Mouse (Mus musculus): ENCODE measurements around the gene Gm6358. TPM values are rescaled to one million over a fixed set of nuclear protein-coding genes. Genes with fewer than 3 reads are reported as not detected.
"Not testable (repeated sequence)": the region's sequence is repeated elsewhere in the genome, so short reads cannot be mapped to it uniquely, and the experiment has no call there.

The Gm6358 gene
- not detected in 2 replicates for polyA plus RNA-seq (2015; fragmentation: Nextera tagmentation; extraction: Ambion mirVana)

GRCm38 (mm10) chr16:89140551-89140950 is at the start of gene Gm6358:
TSS of gene Gm6358 (plus strand) at chr16:89140851.
- no peak within 1 kb of the TSS for H3K9ac ChIP-seq (replicated peaks; ENCODE audit: low read length)
- 97% methylated on average over 1 of the region's 1 CpGs for WGBS

GRCm38 (mm10) chr16:89150786-89151185 is 10.1 kb downstream of the Gm6358 start, which contains the start of gene Gm10061:
TSS of gene Gm10061 (plus strand) at chr16:89151086.
- Histone ChIP-seq H3K4me3 (ENCODE audit: low read length) (no peak within 1 kb of the TSS), H3K4me1 (ENCODE audit: insufficient read depth, low read length) (no peaks in the 10 kb centered on the region), H3K36me3 (ENCODE audit: insufficient read depth, low read length) (no peaks in the 10 kb centered on the region), H3K27ac (ENCODE audit: low read length) (no peak within 1 kb of the TSS), H3K27me3 (ENCODE audit: insufficient read depth, low read length) (no peaks in the 10 kb centered on the region), H3K9me3 (ENCODE audit: low read length) (0 out of 2 replicates have a peak, but pooled peaks cover 7% of the 10 kb centered on the region), H3K4me2 (replicated peaks; ENCODE audit: low read depth, low read length) (no peak within 1 kb of the TSS), H3K9ac (replicated peaks; ENCODE audit: low read length) (no peak within 1 kb of the TSS)
- WGBS = 100% methylated on average over 1 of the region's 1 CpGs
- no peak for ATAC-seq (ENCODE audit: low FRiP score, low TSS enrichment)

More at GRCm38 (mm10) chr16:89140551-89140950, at the start of gene Gm6358:
- Histone ChIP-seq H3K4me1 (ENCODE audit: insufficient read depth, low read length) (no peaks in the 10 kb centered on the region), H3K27ac (ENCODE audit: low read length) (no peak within 1 kb of the TSS), H3K4me3 (ENCODE audit: low read length) (no peak within 1 kb of the TSS), H3K27me3 (ENCODE audit: insufficient read depth, low read length) (no peaks in the 10 kb centered on the region), H3K9me3 (ENCODE audit: low read length) (no peaks in the 10 kb centered on the region), H3K36me3 (ENCODE audit: insufficient read depth, low read length) (no peaks in the 10 kb centered on the region), H3K4me2 (replicated peaks; ENCODE audit: low read depth, low read length) (no peak within 1 kb of the TSS)
- no peak for ATAC-seq (ENCODE audit: low FRiP score, low TSS enrichment)

DNA sequence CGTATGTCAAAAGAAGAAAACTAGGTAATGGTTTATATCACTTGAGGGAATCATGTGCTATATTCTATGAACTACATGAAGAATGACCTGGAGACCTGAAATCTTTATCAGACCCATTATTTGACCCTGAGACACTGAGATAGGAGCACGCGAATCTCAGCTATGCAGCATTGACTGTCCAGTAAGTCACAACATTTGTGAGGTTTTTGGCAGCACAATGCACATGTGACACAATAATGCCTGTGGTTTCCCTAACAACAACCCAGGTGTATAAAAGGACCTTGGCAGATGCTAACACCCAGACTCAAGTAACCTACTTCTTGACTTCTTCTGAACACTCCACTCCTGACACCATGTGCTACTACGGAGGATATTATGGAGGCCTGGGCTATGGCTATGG is 17.0 kb downstream of the Gm6358 start, which contains the start of gene Gm9789:
Gene Gm9789, plus strand, starts transcription at position 301 of the 400 bp plus-strand sequence.
- Histone ChIP-seq H3K4me3 (ENCODE audit: low read length) (no peak within 1 kb of the TSS), H3K27ac (ENCODE audit: low read length) (no peak within 1 kb of the TSS), H3K36me3 (ENCODE audit: insufficient read depth, low read length) (no peaks in the 10 kb centered on the region), H3K4me2 (replicated peaks; ENCODE audit: low read depth, low read length) (no peak within 1 kb of the TSS), H3K9me3 (ENCODE audit: low read length) (no peaks in the 10 kb centered on the region), H3K9ac (replicated peaks; ENCODE audit: low read length) (no peak within 1 kb of the TSS), H3K27me3 (ENCODE audit: insufficient read depth, low read length) (no peaks in the 10 kb centered on the region), H3K4me1 (ENCODE audit: insufficient read depth, low read length) (no peaks in the 10 kb centered on the region)
- WGBS = 78% methylated on average over 4 of the region's 4 CpGs
- no peak for ATAC-seq (ENCODE audit: low FRiP score, low TSS enrichment)

DNA sequence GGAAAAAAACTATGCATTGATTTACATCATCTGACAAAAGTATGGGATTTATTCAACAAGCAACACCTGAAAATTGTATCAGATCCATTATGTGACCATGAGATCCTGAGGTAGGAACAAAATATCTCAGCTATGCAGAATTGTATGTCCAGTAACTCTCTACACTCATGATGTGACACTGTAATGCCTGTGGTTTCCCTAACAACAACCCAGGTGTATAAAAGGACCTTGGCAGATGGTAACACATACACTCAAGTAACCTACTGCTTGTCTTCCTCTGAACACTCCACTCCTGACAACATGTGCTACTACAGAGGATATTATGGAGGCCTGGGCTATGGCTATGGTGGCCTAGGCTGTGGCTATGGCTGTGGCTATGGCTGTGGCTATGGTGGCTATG is 28.5 kb downstream of the Gm6358 start, which contains the start of gene Gm7735:
Gene Gm7735, plus strand, starts transcription at position 301 of the 400 bp plus-strand sequence.
- H3K27ac ChIP-seq (ENCODE audit: low read length); H3K4me1 ChIP-seq (ENCODE audit: insufficient read depth, low read length); H3K4me2 ChIP-seq (replicated peaks; ENCODE audit: low read depth, low read length); H3K9me3 ChIP-seq (ENCODE audit: low read length); H3K4me3 ChIP-seq (ENCODE audit: low read length); H3K36me3 ChIP-seq (ENCODE audit: insufficient read depth, low read length); ATAC-seq (ENCODE audit: low FRiP score, low TSS enrichment); H3K27me3 ChIP-seq (ENCODE audit: insufficient read depth, low read length); H3K9ac ChIP-seq (replicated peaks; ENCODE audit: low read length): not testable (repeated sequence)

GRCm38 (mm10) chr16:89174435-89174834 is 33.8 kb downstream of the Gm6358 start, which contains the start of gene 1110057P08Rik:
TSS of gene 1110057P08Rik (plus strand) at chr16:89174735.
- Histone ChIP-seq H3K36me3 (ENCODE audit: insufficient read depth, low read length) (no peaks in the 10 kb centered on the region), H3K4me2 (replicated peaks; ENCODE audit: low read depth, low read length) (no peak within 1 kb of the TSS), H3K4me1 (ENCODE audit: insufficient read depth, low read length) (no peaks in the 10 kb centered on the region), H3K4me3 (ENCODE audit: low read length) (no peak within 1 kb of the TSS), H3K9ac (replicated peaks; ENCODE audit: low read length) (no peak within 1 kb of the TSS), H3K27me3 (ENCODE audit: insufficient read depth, low read length) (no peaks in the 10 kb centered on the region), H3K9me3 (ENCODE audit: low read length) (no peaks in the 10 kb centered on the region), H3K27ac (ENCODE audit: low read length) (no peak within 1 kb of the TSS)
- ATAC-seq (ENCODE audit: low FRiP score, low TSS enrichment) = no peak
- 83% methylated on average over 2 of the region's 2 CpGs for WGBS

DNA sequence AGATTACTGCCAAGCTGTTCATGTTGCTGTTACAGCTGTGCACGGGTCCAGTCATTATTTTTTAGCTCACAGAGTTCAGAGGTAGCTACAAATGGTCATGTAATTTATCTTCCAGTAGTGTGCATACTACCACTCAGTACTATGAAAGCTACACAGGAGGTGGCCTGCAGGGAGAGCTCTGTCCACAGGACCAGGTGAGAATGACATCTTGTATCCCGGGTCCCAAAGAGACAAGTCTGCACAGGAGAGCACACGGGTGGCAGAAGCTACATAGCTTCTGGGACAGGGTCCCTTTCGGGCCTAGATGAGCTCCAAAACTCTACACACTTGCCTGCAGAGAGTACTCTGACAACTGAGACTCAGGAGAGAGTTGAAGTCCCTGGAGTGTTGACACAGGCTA is 48.0 kb downstream of the Gm6358 start:
- Histone ChIP-seq H3K4me3 (ENCODE audit: low read length) (no peak overlapping the region), H3K27me3 (ENCODE audit: insufficient read depth, low read length) (no peaks in the 10 kb centered on the region), H3K27ac (ENCODE audit: low read length) (no peak overlapping the region), H3K9me3 (ENCODE audit: low read length) (no peaks in the 10 kb centered on the region), H3K4me1 (ENCODE audit: insufficient read depth, low read length) (no peaks in the 10 kb centered on the region), H3K36me3 (ENCODE audit: insufficient read depth, low read length) (no peaks in the 10 kb centered on the region), H3K9ac (replicated peaks; ENCODE audit: low read length) (no peak overlapping the region), H3K4me2 (replicated peaks; ENCODE audit: low read depth, low read length) (no peak overlapping the region)
- 78% methylated on average over 4 of the region's 4 CpGs for WGBS
- ATAC-seq (ENCODE audit: low FRiP score, low TSS enrichment) = no peak

Other genes starting within 250 kb of the Gm6358 start
- gene Krtap19-5, start 244.4 kb upstream of the Gm6358 start, polyA plus RNA-seq (2015; fragmentation: Nextera tagmentation; extraction: Ambion mirVana) = not detected in 2 replicates
- gene Krtap19-9b, start 208.6 kb upstream of the Gm6358 start, polyA plus RNA-seq (2015; fragmentation: Nextera tagmentation; extraction: Ambion mirVana) = not detected in 2 replicates
- gene Krtap16-3, start 178.0 kb upstream of the Gm6358 start, polyA plus RNA-seq (2015; fragmentation: Nextera tagmentation; extraction: Ambion mirVana) = not detected in 2 replicates
- not detected in 2 replicates for gene Krtap22-2, start 130.1 kb upstream of the Gm6358 start, polyA plus RNA-seq (2015; fragmentation: Nextera tagmentation; extraction: Ambion mirVana)
- not detected in 2 replicates for gene Gm10229, start 125.6 kb upstream of the Gm6358 start, polyA plus RNA-seq (2015; fragmentation: Nextera tagmentation; extraction: Ambion mirVana)
- gene Krtap6-1, start 109.2 kb upstream of the Gm6358 start, polyA plus RNA-seq (2015; fragmentation: Nextera tagmentation; extraction: Ambion mirVana) = not detected in 2 replicates
- gene Gm10228, start 99.4 kb upstream of the Gm6358 start, polyA plus RNA-seq (2015; fragmentation: Nextera tagmentation; extraction: Ambion mirVana) = not detected in 2 replicates
- not detected in 2 replicates for gene Krtap6-5, start 93.0 kb upstream of the Gm6358 start, polyA plus RNA-seq (2015; fragmentation: Nextera tagmentation; extraction: Ambion mirVana)
- not detected in 2 replicates for gene 1110025L11Rik, start 76.8 kb upstream of the Gm6358 start, polyA plus RNA-seq (2015; fragmentation: Nextera tagmentation; extraction: Ambion mirVana)
- gene Krtap6-3, start 56.8 kb upstream of the Gm6358 start, polyA plus RNA-seq (2015; fragmentation: Nextera tagmentation; extraction: Ambion mirVana) = not detected in 2 replicates
- gene Gm10061, start 10.2 kb downstream of the Gm6358 start, polyA plus RNA-seq (2015; fragmentation: Nextera tagmentation; extraction: Ambion mirVana) = not detected in 2 replicates
- not detected in 2 replicates for gene Gm9789, start 17.1 kb downstream of the Gm6358 start, polyA plus RNA-seq (2015; fragmentation: Nextera tagmentation; extraction: Ambion mirVana)
- not detected in 2 replicates for gene Gm7735, start 28.6 kb downstream of the Gm6358 start, polyA plus RNA-seq (2015; fragmentation: Nextera tagmentation; extraction: Ambion mirVana)
- not detected in 2 replicates for gene 1110057P08Rik, start 33.9 kb downstream of the Gm6358 start, polyA plus RNA-seq (2015; fragmentation: Nextera tagmentation; extraction: Ambion mirVana)
- gene Krtap20-2, start 65.0 kb downstream of the Gm6358 start, polyA plus RNA-seq (2015; fragmentation: Nextera tagmentation; extraction: Ambion mirVana) = not detected in 2 replicates

All from kidney, embryonic 16.5 days (tissue).